Mouse (Mus musculus) liver, adult 2 months (tissue): ENCODE data around the gene Wdr89. TPM values are rescaled to one million over a fixed set of nuclear protein-coding genes. Genes with fewer than 3 reads are reported as not detected.
"Not testable (repeated sequence)": the region's sequence is repeated elsewhere in the genome, so short reads cannot be mapped to it uniquely, and the experiment has no call there.

ENCODE experiments used
- DNase-seq: peaks from one replicate; pipeline ENCODE4 v3.0.0-alpha.2; 2011; ENCODE audit warnings: low read depth, low spot score; ENCODE audit errors: extremely low read depth
- H3K27ac ChIP-seq: fragments of 200-500 bp; replicated peaks from 2 replicates; pipeline ENCODE4 v1.5.1; 2012; ENCODE audit warnings: low read depth, mild to moderate bottlenecking, control low read depth, inconsistent platforms, low read length; ENCODE audit not compliant: insufficient read depth
- H3K27me3 ChIP-seq: fragments of 200-500 bp; 2 replicates; pipeline ENCODE4 v1.6.1; 2012; ENCODE audit warnings: mild to moderate bottlenecking, moderate library complexity, low read length, inconsistent platforms; ENCODE audit not compliant: control insufficient read depth, insufficient read depth
- H3K36me3 ChIP-seq: fragments of 200-500 bp; 2 replicates; pipeline ENCODE4 v1.6.1; 2012; ENCODE audit warnings: low read length, inconsistent platforms; ENCODE audit not compliant: control insufficient read depth, insufficient read depth
- H3K4me1 ChIP-seq: fragments of 200-500 bp; 2 replicates; pipeline ENCODE4 v1.6.1; 2011; ENCODE audit warnings: low read length; ENCODE audit not compliant: control insufficient read depth, insufficient read depth
- H3K4me3 ChIP-seq: fragments of 200-500 bp; 2 replicates; pipeline ENCODE4 v1.5.1; 2011; ENCODE audit warnings: low read depth, mild to moderate bottlenecking, control low read depth, low read length, moderate library complexity; ENCODE audit not compliant: insufficient read depth
- H3K79me2 ChIP-seq: fragments of 200-500 bp; 2 replicates; pipeline ENCODE4 v1.6.1; 2012; ENCODE audit warnings: inconsistent platforms, mild to moderate bottlenecking, low read length, moderate library complexity; ENCODE audit not compliant: control insufficient read depth, insufficient read depth
- H3K9ac ChIP-seq: fragments of 200-500 bp; 2 replicates; pipeline ENCODE4 v1.6.1; 2012; ENCODE audit warnings: low read depth, mild to moderate bottlenecking, control low read depth, inconsistent platforms, low read length
- CTCF ChIP-seq: fragments of 200-500 bp; IDR thresholded peaks from 2 replicates; pipeline ENCODE4 v1.5.1; 2011; ENCODE audit warnings: low read depth, low read length, control low read depth
- POLR2A ChIP-seq: fragments of 200-500 bp; IDR thresholded peaks from 2 replicates; pipeline ENCODE4 v1.6.1; 2011; ENCODE audit warnings: low read length, control low read depth; ENCODE audit not compliant: insufficient read depth; ENCODE audit errors: extremely low read depth
- WGBS: fragments of 180-500 bp; shearing (Covaris S2); methylation state at CpG from one replicate; pipeline ENCODE4 v1.1.7; 2018; 5-methylcytosine and 5-hydroxymethylcytosine counted together
- polyA plus RNA-seq: library from polyadenylated mRNA; depleted of rRNA; stranded (reverse); fragments of >200 nt; gene quantifications from 2 replicates; pipeline ENCODE4 v1.2.3, GENCODE M21; 2012; rRNA removed
- total RNA-seq: library from RNA; depleted of rRNA; stranded (reverse); fragments of >200 nt; gene quantifications from 2 replicates; pipeline ENCODE4 v1.2.3, GENCODE M21; 2014; rRNA removed

The Wdr89 gene
- total RNA-seq = 1.8 and 2.3 TPM in 2 replicates
- polyA plus RNA-seq = 1.9 and 2.1 TPM in 2 replicates

GRCm38 (mm10) chr12:75669258-75670106, at the start of gene Wdr89:
TSS of gene Wdr89 (minus strand) at chr12:75669537.
- Histone ChIP-seq H3K4me1 (peaks cover 20% of the 10 kb centered on the region), H3K79me2 (peaks cover 3% of the 10 kb centered on the region; the same call in 1 of the 2 replicates), H3K36me3 (no peaks in the 10 kb centered on the region), H3K4me3 (peak within 1 kb of the TSS; percentile 84), H3K9ac (peak within 1 kb of the TSS; percentile 90), H3K27ac (peak within 1 kb of the TSS; percentile 95), H3K27me3 (no peaks in the 10 kb centered on the region)
- WGBS = under 1% methylated on average over 55 of the region's 55 CpGs
- DNase-seq = peak; percentile 99
- TF ChIP-seq CTCF = peak; percentile 35; the same call in 1 of the 2 replicates
- peak; percentile 96 for TF ChIP-seq POLR2A

GRCm38 (mm10) chr12:75713596-75713995, 44.3 kb upstream of the Wdr89 start:
- Histone ChIP-seq H3K36me3 (peaks cover 8% of the 10 kb centered on the region; the same call in 1 of the 2 replicates), H3K27ac (no peak overlapping the region), H3K79me2 (no peaks in the 10 kb centered on the region; the same call in 1 of the 2 replicates), H3K4me1 (no peaks in the 10 kb centered on the region), H3K27me3 (no peaks in the 10 kb centered on the region), H3K9ac (no peak overlapping the region), H3K4me3 (no peak overlapping the region)
- TF ChIP-seq POLR2A (no peak), CTCF (no peak)
- 72% methylated on average over 9 of the region's 9 CpGs for WGBS
- no peak for DNase-seq

- WGBS = 91% methylated on average over 7 of the region's 7 CpGs
- H3K4me1 ChIP-seq, H3K27me3 ChIP-seq, H3K9ac ChIP-seq, H3K4me3 ChIP-seq, H3K36me3 ChIP-seq, H3K79me2 ChIP-seq, H3K27ac ChIP-seq, DNase-seq: not testable (repeated sequence)
Measured at GRCm38 (mm10) chr12:75712905-75713304, 43.6 kb upstream of the Wdr89 start.

GRCm38 (mm10) chr12:75710596-75711376, 41.4 kb upstream of the Wdr89 start:
- no peak for DNase-seq
- no peak for TF ChIP-seq CTCF
- TF ChIP-seq POLR2A = no peak
- no peaks in the 10 kb centered on the region for H3K79me2 ChIP-seq
- no peak overlapping the region for H3K4me3 ChIP-seq
- no peak overlapping the region for H3K9ac ChIP-seq
- H3K36me3 ChIP-seq = peaks cover 3% of the 10 kb centered on the region; the same call in 1 of the 2 replicates
- WGBS = 96% methylated on average over 9 of the region's 9 CpGs
- no peaks in the 10 kb centered on the region for H3K27me3 ChIP-seq
- peaks cover 4% of the 10 kb centered on the region for H3K4me1 ChIP-seq
- no peak overlapping the region for H3K27ac ChIP-seq

- DNase-seq = peak; percentile 80
- H3K79me2 ChIP-seq = no peaks in the 10 kb centered on the region
- no peak overlapping the region for H3K9ac ChIP-seq
- no peak overlapping the region for H3K4me3 ChIP-seq
- H3K27ac ChIP-seq = no peak overlapping the region
- WGBS = 38% methylated on average over 2 of the region's 2 CpGs
- no peaks in the 10 kb centered on the region for H3K27me3 ChIP-seq
- no peaks in the 10 kb centered on the region for H3K36me3 ChIP-seq
- TF ChIP-seq CTCF = no peak
- H3K4me1 ChIP-seq = peaks cover 4% of the 10 kb centered on the region
Measured at GRCm38 (mm10) chr12:75709506-75709905, 40.2 kb upstream of the Wdr89 start.
